In the genomic region with DNA sequence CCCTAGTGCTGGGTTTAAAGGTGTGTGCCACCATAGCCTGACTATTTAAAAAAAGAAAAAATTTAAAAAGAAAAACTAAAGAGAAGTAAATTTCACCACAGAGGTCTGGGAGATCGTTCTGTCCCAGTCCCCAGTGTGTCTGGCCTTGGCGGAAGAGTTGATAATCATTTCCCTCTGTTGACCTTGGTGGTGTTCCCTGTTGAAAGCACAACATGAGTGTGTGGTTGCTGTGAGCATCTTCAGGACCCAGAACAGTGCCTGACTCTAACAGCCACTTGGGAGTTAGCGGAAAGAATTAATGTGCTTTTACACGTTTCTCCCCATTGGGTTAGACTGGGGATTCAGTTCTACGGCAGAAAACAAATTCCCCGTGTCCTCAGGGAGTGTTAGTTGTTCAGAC, we compare ENCODE assay signal across 20 mouse cellular contexts.
DNase-seq lines count a peak whose midpoint lies in the region; ATAC-seq and TF ChIP-seq lines count a peak whose summit lies in the region.
"Had no signal": no experiment of that assay in that cellular context is flagged by ENCODE, and none has a peak within 500 bp of the region (broad histone marks: within the 10 kb centered on the region; RNA-seq: fewer than 3 reads in every experiment).

No protein-coding gene starts in this region.

- DNase-seq in adrenal gland, postnatal 14 days = peak; percentile 21
- no peak for DNase-seq in adrenal gland, adult 8-10 months
- peak; percentile 47 for DNase-seq in liver, adult 2 months (ENCODE audit: extremely low read depth, low read depth, low spot score)
- DNase-seq in ovary, adult 18-20 months (ENCODE audit: low spot score) = peak; percentile 55
- DNase-seq in ovary, postnatal 14 days (ENCODE audit: low spot score) = no peak
- DNase-seq in layer of hippocampus, adult 18-20 months (ENCODE audit: low spot score in 2 of 2) = no peak
- DNase-seq: cerebellum, postnatal 14 days; embryo, embryonic 11 days; heart, adult 18-20 months; heart, postnatal 36 days; kidney, postnatal 25 days; spleen, adult 18-20 months; thymus, postnatal 36 days had no signal

- no peak overlapping the region for H3K4me2 ChIP-seq in liver, embryonic 12.5 days
- H3K4me2 ChIP-seq: embryonic facial prominence, embryonic 15.5 days; hindbrain, embryonic 15.5 days; limb, embryonic 12.5 days; midbrain, embryonic 13.5 days had no signal

- WGBS in liver, adult 2 months = 53% methylated on average over 6 of the region's 6 CpGs
- 77% methylated on average over 6 of the region's 6 CpGs for WGBS in liver, embryonic 12.5 days (ENCODE audit: insufficient replicate concordance)

- no peak for TF ChIP-seq CTCF in liver, adult 2 months (IDR thresholded peaks at IDR 0.05; ENCODE audit: low read depth, low read length)

- no peaks in the 10 kb centered on the region for H3K9me3 ChIP-seq in liver, embryonic 12.5 days (replicated peaks)
- H3K9me3 ChIP-seq: embryonic facial prominence, embryonic 15.5 days; forebrain, embryonic 10.5 days; hindbrain, embryonic 15.5 days; limb, embryonic 12.5 days; midbrain, embryonic 13.5 days had no signal

- H3K27ac ChIP-seq in liver, adult 2 months (replicated peaks; ENCODE audit: insufficient read depth, low read depth, low read length) = no peak overlapping the region
- H3K27ac ChIP-seq in liver, embryonic 12.5 days = no peak overlapping the region
- H3K27ac ChIP-seq: embryonic facial prominence, embryonic 15.5 days; forebrain, embryonic 10.5 days; hindbrain, embryonic 15.5 days; limb, embryonic 12.5 days; midbrain, embryonic 13.5 days had no signal

- no peak for ATAC-seq in liver, embryonic 12.5 days
- ATAC-seq: midbrain, embryonic 13.5 days had no signal

- H3K9ac ChIP-seq in liver, adult 2 months (ENCODE audit: low read depth, low read length) = no peak overlapping the region
- H3K9ac ChIP-seq in liver, embryonic 12.5 days = no peak overlapping the region
- H3K9ac ChIP-seq: embryonic facial prominence, embryonic 15.5 days; hindbrain, embryonic 15.5 days; limb, embryonic 12.5 days; midbrain, embryonic 13.5 days had no signal

- no peak for TF ChIP-seq POLR2A in liver, adult 2 months (IDR thresholded peaks at IDR 0.05; ENCODE audit: extremely low read depth, insufficient read depth, low read length)

- 0 out of 2 replicates have a peak, but pooled peaks cover 3% of the 10 kb centered on the region for H3K79me2 ChIP-seq in liver, adult 2 months (ENCODE audit: control insufficient read depth, insufficient read depth, low read length)

- peaks cover 11% of the 10 kb centered on the region for H3K4me1 ChIP-seq in liver, adult 2 months (ENCODE audit: control insufficient read depth, insufficient read depth, low read length)
- H3K4me1 ChIP-seq in liver, embryonic 12.5 days = peaks cover 8% of the 10 kb centered on the region; the same call in 1 of the 2 replicates
- H3K4me1 ChIP-seq: hindbrain, embryonic 15.5 days; midbrain, embryonic 13.5 days had no signal

- no peaks in the 10 kb centered on the region for H3K27me3 ChIP-seq in liver, adult 2 months (ENCODE audit: control insufficient read depth, insufficient read depth, low read length)
- H3K27me3 ChIP-seq in liver, embryonic 12.5 days (replicated peaks) = no peaks in the 10 kb centered on the region
- H3K27me3 ChIP-seq: embryonic facial prominence, embryonic 15.5 days; hindbrain, embryonic 15.5 days; limb, embryonic 12.5 days; midbrain, embryonic 13.5 days had no signal

- peaks cover 22% of the 10 kb centered on the region for H3K36me3 ChIP-seq in liver, adult 2 months (ENCODE audit: control insufficient read depth, insufficient read depth, low read length)
- peaks cover 16% of the 10 kb centered on the region for H3K36me3 ChIP-seq in liver, embryonic 12.5 days
- H3K36me3 ChIP-seq: embryonic facial prominence, embryonic 15.5 days; hindbrain, embryonic 15.5 days; limb, embryonic 12.5 days; midbrain, embryonic 13.5 days had no signal

- no peak overlapping the region for H3K4me3 ChIP-seq in liver, adult 2 months (ENCODE audit: insufficient read depth, low read depth, low read length)
- no peak overlapping the region for H3K4me3 ChIP-seq in liver, embryonic 12.5 days
- H3K4me3 ChIP-seq: embryonic facial prominence, embryonic 15.5 days; forebrain, embryonic 10.5 days; hindbrain, embryonic 15.5 days; limb, embryonic 12.5 days; midbrain, embryonic 13.5 days; myocyte had no signal

Comparison
In these comparisons a context has a peak if more than half of its experiments do, and no peak if none do; other contexts are left out.
1. DNase-seq: peak in adrenal gland, postnatal 14 days (single experiment), liver, adult 2 months (single experiment) and ovary, adult 18-20 months (single experiment); none in adrenal gland, adult 8-10 months (single experiment), ovary, postnatal 14 days (single experiment) and layer of hippocampus, adult 18-20 months (0 of 2).